Mouse (Mus musculus): ENCODE results near the gene Phf6. TPM values are rescaled to one million over a fixed set of nuclear protein-coding genes. Genes with fewer than 3 reads are reported as not detected.

The Phf6 gene
- 30.9 TPM for polyA plus RNA-seq (2014; fragmentation: Illumina TruSeq; extraction: RNeasy Lipid Tissue Mini Kit (QIAGEN cat#74804); ENCODE audit: low replicate concordance)

DNA sequence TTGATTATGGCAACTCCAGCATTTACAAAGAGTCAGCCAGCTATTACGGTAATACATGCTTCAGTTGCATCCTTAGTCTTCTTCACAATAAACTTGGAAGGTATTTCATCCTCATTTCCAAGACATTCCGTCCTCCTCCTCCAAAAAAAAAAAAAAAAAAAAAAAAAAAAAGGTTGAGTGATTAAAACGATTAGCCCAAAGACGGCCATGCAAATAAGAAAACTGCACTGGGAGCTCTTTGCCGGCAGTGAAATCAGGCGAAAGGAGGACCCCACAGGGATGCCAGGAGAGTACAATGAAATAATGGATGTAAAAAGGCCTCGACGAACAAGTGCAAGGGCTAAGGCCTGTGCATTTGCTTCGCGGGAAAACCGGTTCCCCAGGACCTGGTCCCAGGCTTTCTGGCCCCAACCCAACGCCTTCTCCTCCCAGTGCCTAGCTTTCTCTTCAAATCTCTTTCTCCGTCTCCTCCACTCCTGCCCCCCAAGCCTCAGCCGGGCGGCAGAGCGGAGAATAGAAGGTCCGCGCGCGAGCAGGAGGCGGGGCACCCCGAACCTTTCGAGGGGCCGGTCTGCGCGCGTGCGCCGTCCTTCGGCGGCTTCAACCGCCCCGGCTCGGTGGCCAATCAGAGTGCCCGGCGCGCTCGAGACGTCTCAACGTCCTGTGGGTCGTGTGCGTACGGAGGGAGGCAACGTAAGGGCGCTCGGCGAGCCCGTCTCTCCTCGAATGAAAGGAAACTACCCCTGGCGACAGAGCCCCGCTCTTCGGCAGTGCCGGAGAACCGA lies at the start of gene Phf6:
Phf6 (plus strand) TSS at position 680 of the 785 bp plus-strand sequence.

DNA sequence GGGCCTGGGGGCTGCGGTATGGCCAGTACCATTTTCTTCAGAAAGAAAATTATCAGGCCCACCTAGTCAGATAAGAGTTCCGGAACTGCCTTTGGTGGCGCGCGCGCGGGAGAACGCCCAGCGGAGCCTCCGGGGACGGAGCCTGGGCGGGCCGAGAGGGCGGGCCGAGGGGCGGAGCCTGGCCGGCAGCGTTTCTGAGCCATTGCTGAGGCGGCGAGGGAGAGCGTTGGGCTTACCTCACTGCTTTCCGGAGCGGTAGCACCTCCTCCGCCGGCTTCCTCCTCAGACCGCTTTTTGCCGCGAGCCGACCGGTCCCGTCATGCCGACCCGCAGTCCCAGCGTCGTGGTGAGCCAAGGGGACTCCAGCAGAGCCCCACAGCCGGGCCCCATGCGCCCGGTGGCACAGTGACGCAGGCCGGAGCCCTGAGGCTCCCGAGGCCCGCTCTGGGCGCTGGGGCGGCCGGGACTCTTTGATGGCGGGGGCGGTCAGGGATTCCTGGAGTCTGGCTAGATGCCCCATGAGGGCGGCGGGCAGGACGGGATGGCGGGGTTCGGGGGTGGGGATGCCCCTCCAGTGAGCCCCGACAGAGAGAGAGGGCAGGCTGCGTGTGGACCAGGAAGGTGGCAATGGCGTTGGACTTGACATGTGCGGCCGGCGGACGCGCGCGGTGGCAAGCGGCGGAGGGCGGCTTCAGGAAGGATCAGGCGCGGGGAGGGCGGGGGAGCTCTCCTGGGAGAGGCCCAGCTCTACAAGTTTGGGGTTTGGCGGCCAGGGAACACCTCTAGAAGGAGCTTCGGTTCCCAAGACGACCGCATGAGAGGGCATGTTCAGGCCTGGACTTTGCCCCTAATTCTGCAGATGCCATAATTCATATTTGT lies 76.1 kb downstream of the Phf6 start, which contains the start of gene Hprt:
Hprt (plus strand) TSS at position 233 of the 879 bp plus-strand sequence.

Other genes starting within 250 kb of the Phf6 start
- gene Ccdc160, start 121.1 kb upstream of the Phf6 start, polyA plus RNA-seq (2014; fragmentation: Illumina TruSeq; extraction: RNeasy Lipid Tissue Mini Kit (QIAGEN cat#74804); ENCODE audit: low replicate concordance), result 0.56 TPM
- 368 TPM for gene Hprt, start 75.9 kb downstream of the Phf6 start, polyA plus RNA-seq (2014; fragmentation: Illumina TruSeq; extraction: RNeasy Lipid Tissue Mini Kit (QIAGEN cat#74804); ENCODE audit: low replicate concordance)

Measured in small intestine, adult 10 weeks (tissue).